Mouse (Mus musculus) lung, postnatal 0 days (tissue): ENCODE results near the gene Gabrr2. TPM values are rescaled to one million over a fixed set of nuclear protein-coding genes. Genes with fewer than 3 reads are reported as not detected.
A peak's percentile ranks its signal among the peaks of the same experiment; 100 is the strongest.

Experiments
- ATAC-seq: fragments of 200-750 bp; cut with Nextera tagmentation; 2 replicates; pipeline ENCODE4 v1.8.0; 2017; ENCODE audit warnings: moderate library complexity
- DNase-seq: peaks from one replicate; pipeline ENCODE4 v3.0.0-alpha.2; 2016; ENCODE audit warnings: low spot score
- H3K27ac ChIP-seq: fragments of 300-500 bp; sonication (generic); 2 replicates; pipeline ENCODE4 v1.5.1; 2014; ENCODE audit warnings: antibody characterized with exemption, mild to moderate bottlenecking, low read length, mixed read lengths
- H3K27me3 ChIP-seq: fragments of 300-500 bp; sonication (generic); replicated peaks from 2 replicates; pipeline ENCODE4 v1.6.1; 2014; ENCODE audit warnings: low read length, mixed read lengths; ENCODE audit not compliant: insufficient read depth
- H3K36me3 ChIP-seq: fragments of 300-500 bp; sonication (generic); 2 replicates; pipeline ENCODE4 v1.6.1; 2014; ENCODE audit warnings: low read length, mixed read lengths; ENCODE audit not compliant: insufficient read depth
- H3K4me1 ChIP-seq: fragments of 300-500 bp; sonication (generic); 2 replicates; pipeline ENCODE4 v1.6.1; 2014; ENCODE audit warnings: antibody characterized with exemption, low read depth, low read length, mixed read lengths; ENCODE audit not compliant: insufficient read depth
- H3K4me2 ChIP-seq: fragments of 300-500 bp; sonication (generic); replicated peaks from 2 replicates; pipeline ENCODE4 v1.6.1; 2014; ENCODE audit warnings: low read depth, mild to moderate bottlenecking, low read length, moderate library complexity, mixed read lengths
- H3K4me3 ChIP-seq: fragments of 300-500 bp; sonication (generic); 2 replicates; pipeline ENCODE4 v1.5.1; 2014; ENCODE audit warnings: low read depth, low read length
- H3K9ac ChIP-seq: fragments of 300-500 bp; sonication (generic); replicated peaks from 2 replicates; pipeline ENCODE4 v1.6.1; 2014; ENCODE audit warnings: low read depth, mild to moderate bottlenecking
- H3K9me3 ChIP-seq: fragments of 300-500 bp; sonication (generic); 2 replicates; pipeline ENCODE4 v1.6.1; 2016; ENCODE audit warnings: low read length, mixed read lengths
- CTCF ChIP-seq: IDR thresholded peaks from 2 replicates; pipeline ENCODE4 v1.5.1; 2016; ENCODE audit warnings: antibody characterized with exemption, mild to moderate bottlenecking
- EP300 ChIP-seq: IDR thresholded peaks from 2 replicates; pipeline ENCODE4 v1.6.1; 2016; ENCODE audit warnings: antibody characterized with exemption, mild to moderate bottlenecking, control low read depth
- WGBS: fragments of 180-500 bp; shearing (Covaris S2); extraction: QIAGEN DNeasy Blood & Tissue Kit; methylation state at CpG from one replicate; pipeline ENCODE4 v1.1.7; 2014; 5-methylcytosine and 5-hydroxymethylcytosine counted together
- polyA plus RNA-seq: library from polyadenylated mRNA; unstranded; fragments of >200 nt; fragmentation: Nextera tagmentation; extraction: Ambion mirVana; gene quantifications from 2 replicates; pipeline ENCODE4 v1.2.1, GENCODE M21; 2015

The Gabrr2 gene
- 0.14 and 0.27 TPM in 2 replicates for polyA plus RNA-seq

DNA sequence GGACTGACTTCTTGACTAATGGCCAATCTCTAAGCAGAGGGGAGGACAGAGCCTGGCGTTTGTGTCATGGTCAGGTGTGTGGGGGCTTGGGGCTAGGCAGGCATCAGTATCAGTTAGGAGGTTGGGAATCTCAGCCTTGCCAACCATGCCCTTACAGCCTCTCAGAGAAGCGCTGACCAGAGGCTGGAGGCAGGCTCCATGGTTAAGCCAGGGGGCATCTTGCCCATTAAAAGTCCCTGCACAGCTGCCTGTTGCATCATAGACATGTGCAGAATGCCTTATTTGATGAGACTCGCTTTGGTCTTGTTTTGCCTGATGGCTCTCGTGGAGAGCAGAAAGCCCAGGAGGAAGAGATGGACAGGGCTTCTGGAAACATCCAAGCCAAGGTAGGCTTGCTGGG, at the start of gene Gabrr2:
TSS of gene Gabrr2 (plus strand) at position 19 of the 400 bp plus-strand sequence.
- WGBS = 83% methylated on average over 4 of the region's 4 CpGs
- Histone ChIP-seq H3K36me3 (no peaks in the 10 kb centered on the region), H3K4me3 (no peak within 1 kb of the TSS), H3K4me2 (no peak within 1 kb of the TSS), H3K27me3 (no peaks in the 10 kb centered on the region), H3K27ac (no peak within 1 kb of the TSS), H3K4me1 (no peaks in the 10 kb centered on the region), H3K9me3 (no peaks in the 10 kb centered on the region), H3K9ac (no peak within 1 kb of the TSS)
- TF ChIP-seq EP300 (no peak), CTCF (no peak)
- DNase-seq (no peak), ATAC-seq (no peak)

DNA sequence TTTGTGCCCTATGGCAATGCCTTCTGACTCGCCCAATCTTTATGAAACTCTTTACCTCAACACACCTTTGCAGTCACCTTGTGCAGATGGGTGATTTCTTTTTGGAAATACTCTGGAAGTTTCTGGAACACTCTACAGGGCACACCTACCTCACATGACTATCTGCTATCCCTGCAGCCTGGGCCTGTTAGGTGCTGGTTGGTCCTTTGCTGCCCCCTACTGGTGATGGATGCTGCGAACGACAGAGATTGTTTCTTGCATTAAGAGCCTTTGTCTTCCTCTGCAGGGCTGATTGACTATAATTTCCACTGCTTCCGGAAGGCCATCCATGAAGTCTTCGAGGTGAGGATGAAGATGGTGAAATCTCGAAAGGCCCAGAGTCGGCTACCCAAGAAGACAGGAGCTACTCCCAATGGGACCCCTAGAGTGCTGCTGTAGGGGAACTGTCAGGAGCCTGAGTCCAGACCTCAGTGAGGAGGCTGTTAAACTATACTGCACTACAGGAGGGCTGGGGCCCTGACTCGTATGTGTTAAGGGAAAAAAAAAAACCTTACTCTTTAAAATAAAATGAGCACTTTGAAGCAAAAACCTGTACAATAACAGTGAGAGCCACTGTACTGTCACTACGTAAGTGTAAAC, 44.3 kb upstream of the Gabrr2 start:
- Histone ChIP-seq H3K27me3 (no peaks in the 10 kb centered on the region), H3K9ac (no peak overlapping the region), H3K4me2 (no peak overlapping the region), H3K9me3 (no peaks in the 10 kb centered on the region), H3K4me3 (no peak overlapping the region), H3K27ac (no peak overlapping the region), H3K4me1 (no peaks in the 10 kb centered on the region), H3K36me3 (no peaks in the 10 kb centered on the region)
- no peak for TF ChIP-seq EP300
- peak; percentile 98 for TF ChIP-seq CTCF
- peak; percentile 65 for ATAC-seq
- DNase-seq = peak; percentile 83
- 39% methylated on average over 9 of the region's 9 CpGs for WGBS

DNA sequence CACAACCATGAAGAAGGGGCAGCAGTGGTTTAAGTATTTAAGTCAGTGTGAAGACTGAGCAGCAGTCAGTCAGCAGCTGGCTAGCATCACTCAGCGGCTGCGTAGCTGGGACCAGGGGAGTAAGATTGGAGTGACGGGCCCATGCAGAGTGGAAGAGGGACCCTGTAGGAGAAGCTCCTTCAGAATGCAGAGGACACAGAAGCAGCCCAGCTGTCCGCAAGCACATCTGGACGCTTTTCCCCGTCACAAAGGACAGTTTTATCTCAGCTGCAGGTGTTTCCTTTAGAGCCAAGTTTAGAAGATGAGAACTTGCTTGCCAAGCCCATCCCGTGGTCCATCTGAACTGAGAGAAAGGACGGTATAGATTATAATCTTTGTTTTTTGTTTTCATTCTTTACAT, 38.4 kb upstream of the Gabrr2 start:
- ATAC-seq = peak; percentile 48
- H3K9me3 ChIP-seq = no peaks in the 10 kb centered on the region
- H3K27ac ChIP-seq = no peak overlapping the region
- H3K4me2 ChIP-seq = no peak overlapping the region
- no peaks in the 10 kb centered on the region for H3K36me3 ChIP-seq
- no peak overlapping the region for H3K9ac ChIP-seq
- no peaks in the 10 kb centered on the region for H3K27me3 ChIP-seq
- 54% methylated on average over 8 of the region's 8 CpGs for WGBS
- H3K4me1 ChIP-seq = no peaks in the 10 kb centered on the region
- DNase-seq = peak; percentile 31
- TF ChIP-seq CTCF (no peak), EP300 (no peak)
- no peak overlapping the region for H3K4me3 ChIP-seq

DNA sequence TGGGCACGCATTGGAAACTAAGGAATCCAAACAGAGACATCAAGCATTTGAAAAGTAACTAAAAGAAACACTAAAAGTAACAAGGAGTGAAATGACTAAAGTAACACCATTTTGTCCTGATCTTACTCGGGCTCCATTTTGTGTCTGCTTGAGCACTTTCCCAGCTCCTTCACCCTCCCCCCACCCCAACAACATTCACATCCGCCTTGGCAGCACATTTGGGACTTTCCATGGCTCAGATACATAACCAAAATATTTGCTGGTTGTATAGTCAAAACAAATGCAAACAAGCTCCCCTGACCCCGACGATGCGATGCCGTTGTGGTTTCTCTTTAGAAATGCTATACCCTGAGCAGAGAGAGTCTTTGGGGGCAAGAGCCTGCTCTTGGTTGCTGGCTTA, 33.7 kb upstream of the Gabrr2 start:
- Histone ChIP-seq H3K9ac (no peak overlapping the region), H3K4me1 (peaks cover 10% of the 10 kb centered on the region), H3K4me2 (no peak overlapping the region), H3K4me3 (no peak overlapping the region), H3K36me3 (no peaks in the 10 kb centered on the region), H3K27me3 (no peaks in the 10 kb centered on the region), H3K27ac (no peak overlapping the region), H3K9me3 (no peaks in the 10 kb centered on the region)
- TF ChIP-seq CTCF = no peak
- TF ChIP-seq EP300 = no peak
- 82% methylated on average over 7 of the region's 7 CpGs for WGBS
- DNase-seq = no peak
- no peak for ATAC-seq

DNA sequence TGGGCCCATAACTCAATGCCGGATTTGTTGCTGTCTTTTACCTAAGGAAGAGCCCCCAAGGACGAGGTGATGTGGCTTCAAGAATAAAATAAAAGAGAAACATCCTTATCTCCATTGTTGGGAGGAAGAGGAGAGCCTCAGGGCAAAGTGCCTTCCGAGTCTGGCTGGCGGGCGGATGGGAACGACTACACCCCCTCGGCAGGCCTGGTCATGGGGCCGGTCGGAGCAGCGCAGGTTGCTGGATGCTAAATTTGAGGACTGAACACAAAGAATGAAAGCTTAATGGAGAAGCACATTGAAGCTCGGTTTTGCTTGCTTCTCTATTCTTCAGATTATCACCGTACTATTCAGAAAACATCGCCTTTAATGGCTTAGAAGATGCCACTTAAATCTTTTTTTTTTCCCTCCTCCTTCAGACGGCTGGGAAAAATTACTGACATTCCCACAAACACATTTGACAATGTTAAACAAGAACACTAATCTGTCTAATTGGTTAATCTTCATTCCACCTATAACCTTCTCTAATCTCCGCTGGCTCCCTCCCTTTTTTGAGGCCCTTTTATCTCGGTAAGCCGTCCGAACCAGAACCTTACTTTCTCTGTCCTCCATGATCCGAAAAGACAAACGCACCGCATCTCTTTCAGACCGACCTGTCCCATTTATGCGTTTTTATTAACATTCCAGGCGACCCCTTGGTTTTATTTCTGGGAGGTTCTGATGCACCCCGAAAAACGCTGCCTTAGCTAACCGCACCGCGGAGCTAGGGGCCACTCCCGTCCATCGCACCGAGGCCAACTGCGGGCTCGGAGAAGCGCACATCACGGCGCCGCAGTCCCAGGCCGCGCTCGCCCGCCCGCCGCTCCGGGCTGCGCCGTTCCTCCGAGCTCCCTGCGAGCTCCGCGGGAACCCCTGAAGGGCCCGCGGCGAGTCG, 32.3 kb upstream of the Gabrr2 start:
- peak; percentile 68 for ATAC-seq
- no peaks in the 10 kb centered on the region for H3K27me3 ChIP-seq
- H3K36me3 ChIP-seq = peaks cover 3% of the 10 kb centered on the region; the same call in 1 of the 2 replicates
- peak overlapping the region; percentile 97 for H3K9ac ChIP-seq
- H3K27ac ChIP-seq = peak overlapping the region; percentile 94
- peak; percentile 23; the same call in 1 of the 2 replicates for TF ChIP-seq CTCF
- no peak for TF ChIP-seq EP300
- peak overlapping the region; percentile 71 for H3K4me2 ChIP-seq
- WGBS = 3% methylated on average over 55 of the region's 55 CpGs
- peak; percentile 55 for DNase-seq
- H3K9me3 ChIP-seq = no peaks in the 10 kb centered on the region
- H3K4me1 ChIP-seq = peaks cover 10% of the 10 kb centered on the region
- H3K4me3 ChIP-seq = peak overlapping the region; percentile 74
